Mouse (Mus musculus): ENCODE data around the gene Arhgef40.
"Not testable (repeated sequence)": the region's sequence is repeated elsewhere in the genome, so short reads cannot be mapped to it uniquely, and the experiment has no call there.

Gene Arhgef40

GRCm38 (mm10) chr14:52019051-52019589 is 34.6 kb downstream of the Arhgef40 start:
- no peak for DNase-seq (ENCODE audit: low read depth)

GRCm38 (mm10) chr14:52019590-52020340 is 35.2 kb downstream of the Arhgef40 start:
- peak; percentile 96 for DNase-seq (ENCODE audit: low read depth)

- DNase-seq (ENCODE audit: low read depth) = peak; percentile 44
Observed at GRCm38 (mm10) chr14:52020486-52021137, 36.1 kb downstream of the Arhgef40 start, which contains the start of gene Zfp219. Gene Zfp219 (minus strand): TSS chr14:52020733.

- no peak for DNase-seq (ENCODE audit: low read depth)
Observed at GRCm38 (mm10) chr14:52021138-52021529, 36.6 kb downstream of the Arhgef40 start.

- DNase-seq (ENCODE audit: low read depth) = no peak
Observed at GRCm38 (mm10) chr14:52021568-52022212, 37.2 kb downstream of the Arhgef40 start.

- no peak for DNase-seq (ENCODE audit: low read depth)
Observed at GRCm38 (mm10) chr14:52022244-52022708, 37.8 kb downstream of the Arhgef40 start.

- peak; percentile 91 for DNase-seq (ENCODE audit: low read depth)
Observed at GRCm38 (mm10) chr14:52022709-52023459, 38.4 kb downstream of the Arhgef40 start.

- DNase-seq (ENCODE audit: low read depth) = no peak
Observed at GRCm38 (mm10) chr14:52024133-52024532, 39.6 kb downstream of the Arhgef40 start.

- no peak for DNase-seq (ENCODE audit: low read depth)
Observed at GRCm38 (mm10) chr14:52026342-52026741, 41.8 kb downstream of the Arhgef40 start.

GRCm38 (mm10) chr14:52035926-52036325 is 51.4 kb downstream of the Arhgef40 start:
- no peak for DNase-seq (ENCODE audit: low read depth)

GRCm38 (mm10) chr14:52039332-52039731 is 54.8 kb downstream of the Arhgef40 start:
- no peak for DNase-seq (ENCODE audit: low read depth)

GRCm38 (mm10) chr14:52042359-52042758 is 57.8 kb downstream of the Arhgef40 start, which contains the start of gene Olfr221:
Gene Olfr221 (minus strand): TSS chr14:52042459.
- DNase-seq (ENCODE audit: low read depth) = not testable (repeated sequence)

GRCm38 (mm10) chr14:52043446-52043845 is 58.9 kb downstream of the Arhgef40 start:
- no peak for DNase-seq (ENCODE audit: low read depth)

GRCm38 (mm10) chr14:52044901-52045678 is 60.6 kb downstream of the Arhgef40 start:
- DNase-seq (ENCODE audit: low read depth) = peak; percentile 58

- no peak for DNase-seq (ENCODE audit: low read depth)
Observed at GRCm38 (mm10) chr14:52045966-52046565, 61.5 kb downstream of the Arhgef40 start.

GRCm38 (mm10) chr14:52052720-52053119 is 68.2 kb downstream of the Arhgef40 start:
- not testable (repeated sequence) for DNase-seq (ENCODE audit: low read depth)
